Mouse (Mus musculus) heart, embryonic 10.5 days (tissue): ENCODE data around the gene Slc9a9. TPM values are rescaled to one million over a fixed set of nuclear protein-coding genes. Genes with fewer than 3 reads are reported as not detected.

Experiments
- DNase-seq: peaks from one replicate; pipeline ENCODE4 v3.0.0-alpha.2; 2017; ENCODE audit warnings: low spot score
- H3K27ac ChIP-seq: fragments of 300-500 bp; sonication (generic); 2 replicates; pipeline ENCODE4 v1.5.1; 2016; ENCODE audit warnings: mild to moderate bottlenecking
- H3K27me3 ChIP-seq: fragments of 300-500 bp; sonication (generic); 2 replicates; pipeline ENCODE4 v1.6.1; 2016; ENCODE audit warnings: mild to moderate bottlenecking; ENCODE audit not compliant: poor library complexity, insufficient read depth, severe bottlenecking
- H3K36me3 ChIP-seq: fragments of 300-500 bp; sonication (generic); 2 replicates; pipeline ENCODE4 v1.6.1; 2016; ENCODE audit warnings: mild to moderate bottlenecking, moderate library complexity
- H3K4me1 ChIP-seq: fragments of 300-500 bp; sonication (generic); 2 replicates; pipeline ENCODE4 v1.6.1; 2016; ENCODE audit warnings: mild to moderate bottlenecking
- H3K4me3 ChIP-seq: fragments of 300-500 bp; sonication (generic); 2 replicates; pipeline ENCODE4 v1.5.1; 2016; ENCODE audit warnings: mild to moderate bottlenecking, moderate library complexity
- H3K9me3 ChIP-seq: fragments of 300-500 bp; sonication (generic); 2 replicates; pipeline ENCODE4 v1.6.1; 2016; ENCODE audit warnings: mild to moderate bottlenecking, moderate library complexity
- WGBS: fragments of 180-500 bp; shearing (Covaris S2); methylation state at CpG from one replicate; pipeline ENCODE4 v1.1.7; 2016; 5-methylcytosine and 5-hydroxymethylcytosine counted together
- polyA plus RNA-seq: library from polyadenylated mRNA; unstranded; fragments of >200 nt; fragmentation: Nextera tagmentation; extraction: Ambion mirVana; gene quantifications from 2 replicates; pipeline ENCODE4 v1.2.1, GENCODE M21; 2016

The Slc9a9 gene
- polyA plus RNA-seq, 1 experiment from 2014 or later = 2.6 TPM

- no peaks in the 10 kb centered on the region for H3K9me3 ChIP-seq
- no peak overlapping the region for H3K4me3 ChIP-seq
- H3K27ac ChIP-seq = no peak overlapping the region
- H3K27me3 ChIP-seq = no peaks in the 10 kb centered on the region
- no peaks in the 10 kb centered on the region for H3K4me1 ChIP-seq
- no peaks in the 10 kb centered on the region for H3K36me3 ChIP-seq
- WGBS = 70% methylated on average over 5 of the region's 5 CpGs
- DNase-seq = no peak
These were observed 213.7 kb downstream of the Slc9a9 start for GRCm38 (mm10) chr9:94883435-94883834.

GRCm38 (mm10) chr9:94885151-94885550, 215.4 kb downstream of the Slc9a9 start:
- no peaks in the 10 kb centered on the region for H3K4me1 ChIP-seq
- H3K27ac ChIP-seq = no peak overlapping the region
- no peak overlapping the region for H3K4me3 ChIP-seq
- WGBS = 73% methylated on average over 1 of the region's 1 CpGs
- no peaks in the 10 kb centered on the region for H3K36me3 ChIP-seq
- no peaks in the 10 kb centered on the region for H3K27me3 ChIP-seq
- DNase-seq = no peak
- no peaks in the 10 kb centered on the region for H3K9me3 ChIP-seq

GRCm38 (mm10) chr9:94889647-94890046, 219.9 kb downstream of the Slc9a9 start:
- H3K4me3 ChIP-seq = no peak overlapping the region
- H3K4me1 ChIP-seq = no peaks in the 10 kb centered on the region
- no peaks in the 10 kb centered on the region for H3K36me3 ChIP-seq
- H3K9me3 ChIP-seq = no peaks in the 10 kb centered on the region
- no peaks in the 10 kb centered on the region for H3K27me3 ChIP-seq
- DNase-seq = no peak
- no peak overlapping the region for H3K27ac ChIP-seq

GRCm38 (mm10) chr9:94895882-94896281, 226.2 kb downstream of the Slc9a9 start:
- H3K4me1 ChIP-seq = no peaks in the 10 kb centered on the region
- no peaks in the 10 kb centered on the region for H3K36me3 ChIP-seq
- H3K9me3 ChIP-seq = no peaks in the 10 kb centered on the region
- no peak overlapping the region for H3K27ac ChIP-seq
- no peak for DNase-seq
- WGBS = 82% methylated on average over 5 of the region's 5 CpGs
- no peak overlapping the region for H3K4me3 ChIP-seq
- no peaks in the 10 kb centered on the region for H3K27me3 ChIP-seq

GRCm38 (mm10) chr9:94904180-94904579, 234.5 kb downstream of the Slc9a9 start:
- DNase-seq = no peak
- Histone ChIP-seq H3K36me3 (no peaks in the 10 kb centered on the region), H3K4me1 (0 out of 2 replicates have a peak, but pooled peaks cover 6% of the 10 kb centered on the region), H3K9me3 (no peaks in the 10 kb centered on the region), H3K27ac (no peak overlapping the region), H3K27me3 (no peaks in the 10 kb centered on the region), H3K4me3 (no peak overlapping the region)

- Histone ChIP-seq H3K27me3 (no peaks in the 10 kb centered on the region), H3K27ac (no peak overlapping the region), H3K36me3 (no peaks in the 10 kb centered on the region), H3K9me3 (no peaks in the 10 kb centered on the region), H3K4me3 (no peak overlapping the region), H3K4me1 (0 out of 2 replicates have a peak, but pooled peaks cover 6% of the 10 kb centered on the region)
- DNase-seq = no peak
- 71% methylated on average over 4 of the region's 4 CpGs for WGBS
These were observed 237.4 kb downstream of the Slc9a9 start for GRCm38 (mm10) chr9:94907020-94907610.

- Histone ChIP-seq H3K36me3 (no peaks in the 10 kb centered on the region), H3K27me3 (no peaks in the 10 kb centered on the region), H3K9me3 (no peaks in the 10 kb centered on the region), H3K4me1 (0 out of 2 replicates have a peak, but pooled peaks cover under 1% of the 10 kb centered on the region), H3K27ac (no peak overlapping the region), H3K4me3 (no peak overlapping the region)
- no peak for DNase-seq
- WGBS = 84% methylated on average over 9 of the region's 9 CpGs
These were observed 242.4 kb downstream of the Slc9a9 start for GRCm38 (mm10) chr9:94912071-94912470.

- 33% methylated on average over 5 of the region's 5 CpGs for WGBS
- H3K27ac ChIP-seq = no peak overlapping the region
- no peak overlapping the region for H3K4me3 ChIP-seq
- H3K4me1 ChIP-seq = peaks cover 3% of the 10 kb centered on the region; the same call in 1 of the 2 replicates
- no peak for DNase-seq
- no peaks in the 10 kb centered on the region for H3K36me3 ChIP-seq
- H3K27me3 ChIP-seq = peaks cover 7% of the 10 kb centered on the region
- no peaks in the 10 kb centered on the region for H3K9me3 ChIP-seq
These were observed 252.4 kb downstream of the Slc9a9 start for GRCm38 (mm10) chr9:94922062-94922461.

GRCm38 (mm10) chr9:94925845-94926244, 256.1 kb downstream of the Slc9a9 start:
- Histone ChIP-seq H3K27me3 (peaks cover 7% of the 10 kb centered on the region), H3K27ac (no peak overlapping the region), H3K4me3 (no peak overlapping the region), H3K9me3 (no peaks in the 10 kb centered on the region), H3K36me3 (no peaks in the 10 kb centered on the region), H3K4me1 (peaks cover 3% of the 10 kb centered on the region; the same call in 1 of the 2 replicates)
- no peak for DNase-seq
- WGBS = 77% methylated on average over 3 of the region's 3 CpGs

- H3K27ac ChIP-seq = no peak overlapping the region
- H3K27me3 ChIP-seq = peaks cover 7% of the 10 kb centered on the region
- H3K4me3 ChIP-seq = no peak overlapping the region
- no peaks in the 10 kb centered on the region for H3K36me3 ChIP-seq
- DNase-seq = no peak
- H3K9me3 ChIP-seq = no peaks in the 10 kb centered on the region
- peaks cover 1% of the 10 kb centered on the region; the same call in 1 of the 2 replicates for H3K4me1 ChIP-seq
These were observed 257.4 kb downstream of the Slc9a9 start for GRCm38 (mm10) chr9:94927101-94927500.

- no peak overlapping the region for H3K4me3 ChIP-seq
- no peaks in the 10 kb centered on the region for H3K36me3 ChIP-seq
- no peaks in the 10 kb centered on the region for H3K4me1 ChIP-seq
- no peak overlapping the region for H3K27ac ChIP-seq
- DNase-seq = no peak
- no peaks in the 10 kb centered on the region for H3K9me3 ChIP-seq
- 79% methylated on average over 7 of the region's 7 CpGs for WGBS
- H3K27me3 ChIP-seq = no peaks in the 10 kb centered on the region
These were observed 275.9 kb downstream of the Slc9a9 start for GRCm38 (mm10) chr9:94945569-94946135.

GRCm38 (mm10) chr9:94947246-94947645, 277.5 kb downstream of the Slc9a9 start:
- no peaks in the 10 kb centered on the region for H3K36me3 ChIP-seq
- no peak overlapping the region for H3K27ac ChIP-seq
- no peaks in the 10 kb centered on the region for H3K4me1 ChIP-seq
- H3K4me3 ChIP-seq = no peak overlapping the region
- no peak for DNase-seq
- no peaks in the 10 kb centered on the region for H3K9me3 ChIP-seq
- WGBS = 51% methylated on average over 7 of the region's 7 CpGs
- H3K27me3 ChIP-seq = no peaks in the 10 kb centered on the region

GRCm38 (mm10) chr9:94950676-94951075, 281.0 kb downstream of the Slc9a9 start:
- Histone ChIP-seq H3K27me3 (no peaks in the 10 kb centered on the region), H3K4me1 (peaks cover 5% of the 10 kb centered on the region; the same call in 1 of the 2 replicates), H3K9me3 (no peaks in the 10 kb centered on the region), H3K36me3 (no peaks in the 10 kb centered on the region), H3K4me3 (no peak overlapping the region), H3K27ac (no peak overlapping the region)
- no peak for DNase-seq
- 60% methylated on average over 3 of the region's 3 CpGs for WGBS

- WGBS = 42% methylated on average over 2 of the region's 2 CpGs
- Histone ChIP-seq H3K27me3 (no peaks in the 10 kb centered on the region), H3K27ac (peak overlapping the region; percentile 73; the same call in 1 of the 2 replicates), H3K4me1 (peaks cover 8% of the 10 kb centered on the region; the same call in 1 of the 2 replicates), H3K9me3 (no peaks in the 10 kb centered on the region), H3K36me3 (no peaks in the 10 kb centered on the region), H3K4me3 (no peak overlapping the region)
- DNase-seq = no peak
These were observed 285.9 kb downstream of the Slc9a9 start for GRCm38 (mm10) chr9:94955645-94956044.
